Mouse (Mus musculus): ENCODE data around the gene Slc25a1. TPM values are rescaled to one million over a fixed set of nuclear protein-coding genes. Genes with fewer than 3 reads are reported as not detected.
A peak's percentile ranks its signal among the peaks of the same experiment; 100 is the strongest.

Gene Slc25a1
- polyA plus RNA-seq, 1 experiment = 19.9 TPM

DNA sequence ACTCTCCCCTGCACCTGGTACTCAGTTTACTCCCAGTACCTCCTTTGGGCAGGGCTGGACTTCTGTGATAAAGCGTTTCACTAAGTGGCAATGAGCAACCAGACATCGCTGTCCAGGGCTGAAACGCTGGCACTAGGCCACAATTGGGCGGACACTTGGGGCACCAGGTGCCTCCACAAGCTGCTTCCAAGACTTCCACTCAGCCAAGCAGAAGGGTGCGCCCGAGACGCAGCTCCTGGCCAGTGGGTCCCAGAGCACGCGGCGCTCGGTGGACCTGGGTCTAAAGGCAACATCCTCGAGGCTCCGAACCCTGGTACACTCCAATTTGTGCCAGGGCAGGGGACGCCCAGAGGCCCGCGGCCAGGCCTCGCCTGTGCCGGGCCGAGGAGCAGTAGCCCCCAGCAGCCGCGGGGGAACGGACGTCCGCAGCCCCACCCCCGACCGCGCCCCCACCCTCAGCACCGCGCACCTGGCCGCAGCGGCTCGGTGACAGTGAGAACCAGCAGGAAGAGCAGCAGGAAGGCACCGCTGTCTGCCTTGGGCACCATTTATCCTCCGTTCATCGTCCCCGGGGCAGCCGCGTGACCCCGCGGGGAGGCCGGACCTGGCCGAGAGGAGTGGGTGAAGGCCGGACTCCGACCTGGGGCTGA is 37.0 kb downstream of the Slc25a1 start:
- TF ChIP-seq POLR2A (IDR thresholded peaks at IDR 0.05; ENCODE audit: borderline replicate concordance, control insufficient read depth, low read depth, low read length) (no peak), CTCF (IDR thresholded peaks at IDR 0.05; ENCODE audit: control insufficient read depth, insufficient read depth, low read length) (no peak)
- Histone ChIP-seq H3K4me1 (ENCODE audit: control insufficient read depth, insufficient read depth, low read length) (peaks cover 2% of the 10 kb centered on the region; the same call in 1 of the 2 replicates), H3K4me3 (replicated peaks; ENCODE audit: control insufficient read depth, low read depth, low read length) (peak overlapping the region; percentile 94), H3K27ac (ENCODE audit: control insufficient read depth, insufficient read depth, low read depth, low read length, poor library complexity) (peak overlapping the region; percentile 92)
- WGBS = under 1% methylated on average over 44 of the region's 44 CpGs

DNA sequence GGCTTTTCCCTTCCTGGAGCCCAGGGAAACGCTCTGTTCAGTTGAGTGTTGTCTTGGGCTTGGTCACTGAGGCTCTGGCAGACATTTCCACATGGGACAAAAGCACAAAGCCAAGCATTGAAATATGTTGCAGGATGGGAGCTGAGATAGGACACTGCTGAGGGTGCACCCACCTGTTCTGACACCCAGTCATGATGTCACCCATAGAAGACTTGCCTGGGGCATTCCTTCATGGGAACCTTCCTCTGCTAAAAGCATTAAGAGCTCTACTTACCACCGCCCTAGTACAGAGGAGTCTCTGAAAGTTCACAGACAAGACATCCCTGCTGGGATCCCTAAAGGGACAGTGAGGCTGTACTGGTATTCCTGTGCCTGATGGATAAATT is 37.7 kb downstream of the Slc25a1 start:
- peaks cover 2% of the 10 kb centered on the region; the same call in 1 of the 2 replicates for H3K4me1 ChIP-seq (ENCODE audit: control insufficient read depth, insufficient read depth, low read length)
- H3K4me3 ChIP-seq (replicated peaks; ENCODE audit: control insufficient read depth, low read depth, low read length) = peak overlapping the region; percentile 25
- WGBS = 81% methylated on average over 2 of the region's 2 CpGs
- no peak overlapping the region for H3K27ac ChIP-seq (ENCODE audit: control insufficient read depth, insufficient read depth, low read depth, low read length, poor library complexity)
- TF ChIP-seq POLR2A (IDR thresholded peaks at IDR 0.05; ENCODE audit: borderline replicate concordance, control insufficient read depth, low read depth, low read length) (no peak), CTCF (IDR thresholded peaks at IDR 0.05; ENCODE audit: control insufficient read depth, insufficient read depth, low read length) (no peak)

DNA sequence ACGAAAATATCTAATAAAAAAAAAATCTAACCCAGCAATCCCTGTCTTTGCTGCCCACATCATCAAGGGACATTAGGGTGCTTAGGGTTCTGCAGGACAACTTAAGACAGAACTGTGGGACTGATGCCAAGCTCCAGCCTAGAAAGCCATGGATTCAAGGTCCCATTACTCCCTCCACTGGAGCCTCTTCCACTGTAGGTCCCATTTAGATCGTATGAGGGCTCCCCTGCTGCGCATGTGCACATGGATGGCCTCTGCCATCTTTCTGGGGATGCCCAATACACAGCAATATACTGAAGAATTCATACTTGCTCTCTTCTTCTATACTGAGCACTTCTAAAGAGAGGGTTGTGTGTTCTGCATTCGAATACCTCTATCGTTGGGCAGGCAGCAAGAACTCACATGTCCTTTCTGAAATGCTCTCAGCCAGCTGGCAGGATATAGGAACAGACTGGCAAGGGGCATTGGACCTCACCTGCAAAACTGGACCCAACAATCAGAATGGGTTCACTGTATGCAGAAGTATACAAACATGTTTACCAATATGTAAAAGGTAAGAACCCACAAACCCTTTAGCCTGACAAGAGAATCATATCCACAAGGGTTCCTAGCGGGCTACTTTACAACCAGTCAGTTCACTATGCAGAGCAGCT is 38.2 kb downstream of the Slc25a1 start:
- Histone ChIP-seq H3K27ac (ENCODE audit: control insufficient read depth, insufficient read depth, low read depth, low read length, poor library complexity) (no peak overlapping the region), H3K4me3 (replicated peaks; ENCODE audit: control insufficient read depth, low read depth, low read length) (no peak overlapping the region), H3K4me1 (ENCODE audit: control insufficient read depth, insufficient read depth, low read length) (peaks cover 2% of the 10 kb centered on the region; the same call in 1 of the 2 replicates)
- TF ChIP-seq CTCF (IDR thresholded peaks at IDR 0.05; ENCODE audit: control insufficient read depth, insufficient read depth, low read length) = no peak
- TF ChIP-seq POLR2A (IDR thresholded peaks at IDR 0.05; ENCODE audit: borderline replicate concordance, control insufficient read depth, low read depth, low read length) = no peak
- WGBS = 80% methylated on average over 6 of the region's 6 CpGs

GRCm38 (mm10) chr16:17884116-17884515 is 43.9 kb downstream of the Slc25a1 start:
- no peaks in the 10 kb centered on the region; the same call in 1 of the 2 replicates for H3K4me1 ChIP-seq (ENCODE audit: control insufficient read depth, insufficient read depth, low read length)
- H3K27ac ChIP-seq (ENCODE audit: control insufficient read depth, insufficient read depth, low read depth, low read length, poor library complexity) = no peak overlapping the region
- no peak overlapping the region for H3K4me3 ChIP-seq (replicated peaks; ENCODE audit: control insufficient read depth, low read depth, low read length)
- WGBS = 81% methylated on average over 6 of the region's 6 CpGs
- TF ChIP-seq CTCF (IDR thresholded peaks at IDR 0.05; ENCODE audit: control insufficient read depth, insufficient read depth, low read length) (no peak), POLR2A (IDR thresholded peaks at IDR 0.05; ENCODE audit: borderline replicate concordance, control insufficient read depth, low read depth, low read length) (no peak)

- H3K4me1 ChIP-seq (ENCODE audit: control insufficient read depth, insufficient read depth, low read length) = no peaks in the 10 kb centered on the region; the same call in 1 of the 2 replicates
- H3K27ac ChIP-seq (ENCODE audit: control insufficient read depth, insufficient read depth, low read depth, low read length, poor library complexity) = no peak overlapping the region
- H3K4me3 ChIP-seq (replicated peaks; ENCODE audit: control insufficient read depth, low read depth, low read length) = no peak overlapping the region
- no peak for TF ChIP-seq CTCF (IDR thresholded peaks at IDR 0.05; ENCODE audit: control insufficient read depth, insufficient read depth, low read length)
- TF ChIP-seq POLR2A (IDR thresholded peaks at IDR 0.05; ENCODE audit: borderline replicate concordance, control insufficient read depth, low read depth, low read length) = no peak
These were observed 45.8 kb downstream of the Slc25a1 start for GRCm38 (mm10) chr16:17882196-17882595.

DNA sequence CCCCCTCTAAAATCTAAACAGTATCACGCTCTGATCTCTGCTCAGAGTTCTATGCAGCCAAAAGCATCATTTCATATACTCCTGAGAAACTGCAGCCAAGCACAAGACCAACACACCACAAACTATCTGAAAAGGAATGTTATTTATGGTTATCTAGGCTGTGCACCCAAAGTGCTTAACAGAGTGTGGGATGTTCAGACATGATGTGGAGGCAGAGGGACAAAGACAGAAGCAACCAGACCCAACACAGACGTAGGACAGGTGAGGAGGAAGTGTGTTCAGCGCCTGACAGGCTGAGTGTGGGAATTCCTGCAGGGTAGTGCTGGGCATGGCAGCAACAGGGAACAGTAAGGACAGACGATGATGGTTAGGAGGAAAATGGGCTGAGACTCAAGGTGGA is 48.4 kb downstream of the Slc25a1 start:
- 89% methylated on average over 4 of the region's 4 CpGs for WGBS

GRCm38 (mm10) chr16:17876096-17876495 is 51.9 kb downstream of the Slc25a1 start:
- TF ChIP-seq CTCF (IDR thresholded peaks at IDR 0.05; ENCODE audit: control insufficient read depth, insufficient read depth, low read length) (no peak), POLR2A (IDR thresholded peaks at IDR 0.05; ENCODE audit: borderline replicate concordance, control insufficient read depth, low read depth, low read length) (no peak)
- 84% methylated on average over 1 of the region's 1 CpGs for whole genome bisulfite sequencing
- no peaks in the 10 kb centered on the region; the same call in 1 of the 2 replicates for H3K4me1 ChIP-seq (ENCODE audit: control insufficient read depth, insufficient read depth, low read length)
- no peak overlapping the region for H3K4me3 ChIP-seq (replicated peaks; ENCODE audit: control insufficient read depth, low read depth, low read length)
- H3K27ac ChIP-seq (ENCODE audit: control insufficient read depth, insufficient read depth, low read depth, low read length, poor library complexity) = no peak overlapping the region

More for the DNA sequence above, 48.4 kb downstream of the Slc25a1 start:
- no peak overlapping the region for H3K27ac ChIP-seq (ENCODE audit: control insufficient read depth, insufficient read depth, low read depth, low read length, poor library complexity)
- no peaks in the 10 kb centered on the region; the same call in 1 of the 2 replicates for H3K4me1 ChIP-seq (ENCODE audit: control insufficient read depth, insufficient read depth, low read length)
- TF ChIP-seq POLR2A (IDR thresholded peaks at IDR 0.05; ENCODE audit: borderline replicate concordance, control insufficient read depth, low read depth, low read length) = no peak
- H3K4me3 ChIP-seq (replicated peaks; ENCODE audit: control insufficient read depth, low read depth, low read length) = no peak overlapping the region

Other genes with a start within 250 kb of the Slc25a1 start
- gene Med15, start 195.3 kb downstream of the Slc25a1 start, polyA plus RNA-seq (2011; ENCODE audit: insufficient read depth, insufficient read length, low replicate concordance, missing spikeins) = 22.5 and 38.0 TPM in 2 replicates
- gene Klhl22, start 168.6 kb downstream of the Slc25a1 start, polyA plus RNA-seq (2011; ENCODE audit: insufficient read depth, insufficient read length, low replicate concordance, missing spikeins) = 5.7 and 7.8 TPM in 2 replicates
- gene Scarf2, start 130.9 kb downstream of the Slc25a1 start, polyA plus RNA-seq (2011; ENCODE audit: insufficient read depth, insufficient read length, low replicate concordance, missing spikeins) = 2.5 and 5.7 TPM in 2 replicates
- not detected in 2 replicates for gene B830017H08Rik, start 95.1 kb downstream of the Slc25a1 start, polyA plus RNA-seq (2011; ENCODE audit: insufficient read depth, insufficient read length, low replicate concordance, missing spikeins)
- 7.3 and 23.5 TPM in 2 replicates for gene Car15, start 89.9 kb downstream of the Slc25a1 start, polyA plus RNA-seq (2011; ENCODE audit: insufficient read depth, insufficient read length, low replicate concordance, missing spikeins)
- 0.66 and 2.2 TPM in 2 replicates for gene Gm20518, start 36.5 kb downstream of the Slc25a1 start, polyA plus RNA-seq (2011; ENCODE audit: insufficient read depth, insufficient read length, low replicate concordance, missing spikeins)
- not detected in 2 replicates for gene Tssk1, start 34.0 kb downstream of the Slc25a1 start, polyA plus RNA-seq (2011; ENCODE audit: insufficient read depth, insufficient read length, low replicate concordance, missing spikeins)
- gene Dgcr2, start 29.7 kb downstream of the Slc25a1 start, polyA plus RNA-seq (2011; ENCODE audit: insufficient read depth, insufficient read length, low replicate concordance, missing spikeins) = 7.7 and 22.4 TPM in 2 replicates
- gene Tssk2, start 29.6 kb downstream of the Slc25a1 start, polyA plus RNA-seq (2011; ENCODE audit: insufficient read depth, insufficient read length, low replicate concordance, missing spikeins) = not detected in 2 replicates
- gene Ess2, start 16.9 kb downstream of the Slc25a1 start, polyA plus RNA-seq (2011; ENCODE audit: insufficient read depth, insufficient read length, low replicate concordance, missing spikeins) = 14.2 and 19.2 TPM in 2 replicates
- gene Gsc2, start 13.2 kb downstream of the Slc25a1 start, polyA plus RNA-seq (2011; ENCODE audit: insufficient read depth, insufficient read length, low replicate concordance, missing spikeins) = not detected in 2 replicates
- gene Vpreb2, start 52.2 kb upstream of the Slc25a1 start, polyA plus RNA-seq (2011; ENCODE audit: insufficient read depth, insufficient read length, low replicate concordance, missing spikeins) = 3.1 TPM in 1 of 2 replicates, not detected in the other
- gene Dgcr6, start 124.6 kb upstream of the Slc25a1 start, polyA plus RNA-seq (2011; ENCODE audit: insufficient read depth, insufficient read length, low replicate concordance, missing spikeins) = 39.7 and 71.5 TPM in 2 replicates
- 7.8 and 20.6 TPM in 2 replicates for gene Prodh, start 162.0 kb upstream of the Slc25a1 start, polyA plus RNA-seq (2011; ENCODE audit: insufficient read depth, insufficient read length, low replicate concordance, missing spikeins)
- 0.77 and 1.2 TPM in 2 replicates for gene Rtn4r, start 199.4 kb upstream of the Slc25a1 start, polyA plus RNA-seq (2011; ENCODE audit: insufficient read depth, insufficient read length, low replicate concordance, missing spikeins)

Measured in bone marrow, adult 2 months (tissue).